ENCODE assay signal across 29 mouse cellular contexts in the genomic region with DNA sequence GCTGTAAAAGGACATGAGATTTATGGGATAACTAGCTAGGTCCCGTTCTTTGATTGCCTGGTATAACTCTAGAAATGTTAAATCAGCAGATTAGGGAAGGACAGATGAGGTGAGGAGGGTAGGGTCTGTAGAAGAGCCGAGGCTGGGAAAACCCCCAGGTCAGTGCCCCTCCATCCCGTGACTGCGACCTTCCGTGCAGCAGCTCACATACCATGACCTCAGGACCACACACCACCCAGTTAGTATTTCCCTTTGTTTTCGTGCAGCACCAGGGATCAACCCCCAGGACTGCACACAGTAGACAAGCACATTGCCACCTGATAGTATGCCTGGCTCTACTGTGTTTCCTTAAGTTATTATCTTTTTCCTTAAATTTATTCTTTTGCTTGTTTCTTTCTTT. TPM values are rescaled to one million over a fixed set of nuclear protein-coding genes. Genes with fewer than 3 reads are reported as not detected.
DNase-seq lines count a peak whose midpoint lies in the region; ATAC-seq lines count a peak whose summit lies in the region.
"Had no signal": no experiment of that assay in that cellular context is flagged by ENCODE, and none has a peak within 500 bp of the region (broad histone marks: within the 10 kb centered on the region; RNA-seq: fewer than 3 reads in every experiment).

No protein-coding gene starts in this region.

- peak; percentile 89 for DNase-seq in heart, adult 11 months
- DNase-seq in heart, postnatal 25 days (ENCODE audit: low spot score) = no peak
- no peak for DNase-seq in kidney, postnatal 10 days
- DNase-seq: adrenal gland, adult 2 months; adrenal gland, postnatal 14 days; cerebellum, adult 18-20 months; cerebellum, adult 9-10 months; cerebellum, postnatal 14 days; embryo, embryonic 11 days; gastrocnemius, postnatal 10 days; gastrocnemius, postnatal 36 days; heart, postnatal 14 days had no signal

- H3K9ac ChIP-seq in kidney, embryonic 15.5 days = no peak overlapping the region
- H3K9ac ChIP-seq in neural tube, embryonic 14.5 days (replicated peaks; ENCODE audit: low read depth, low read length) = no peak overlapping the region
- H3K9ac ChIP-seq in neural tube, embryonic 15.5 days (replicated peaks) = no peak overlapping the region
- H3K9ac ChIP-seq in forebrain, embryonic 12.5 days = no peak overlapping the region
- H3K9ac ChIP-seq: embryonic facial prominence, embryonic 13.5 days; forebrain, embryonic 13.5 days; heart, embryonic 13.5 days; hindbrain, embryonic 12.5 days; hindbrain, embryonic 15.5 days had no signal

- 0 out of 2 replicates have a peak, but pooled peaks have one; percentile 43 for ATAC-seq in kidney, embryonic 15.5 days (replicated peaks; ENCODE audit: low FRiP score)
- peak; percentile 56 for ATAC-seq in neural tube, embryonic 14.5 days (ENCODE audit: low read depth)
- no peak for ATAC-seq in neural tube, embryonic 15.5 days (ENCODE audit: low FRiP score)
- no peak for ATAC-seq in forebrain, embryonic 12.5 days (ENCODE audit: low FRiP score)
- ATAC-seq: CD4-positive, CD25-positive, alpha-beta regulatory T cell, adult 4 months; forebrain, embryonic 13.5 days; forebrain, embryonic 16.5 days had no signal

- intact Hi-C loops in heart, postnatal 25 days (cut with DNase I) = no loop called here

- 18% methylated on average over 6 of the region's 6 CpGs for WGBS in kidney, embryonic 15.5 days
- WGBS in neural tube, embryonic 14.5 days = 41% methylated on average over 6 of the region's 6 CpGs
- WGBS in neural tube, embryonic 15.5 days = 54% methylated on average over 6 of the region's 6 CpGs
- WGBS in forebrain, embryonic 12.5 days = 64% methylated on average over 6 of the region's 6 CpGs

- H3K36me3 ChIP-seq in kidney, embryonic 15.5 days = no peaks in the 10 kb centered on the region
- H3K36me3 ChIP-seq in neural tube, embryonic 14.5 days (ENCODE audit: control insufficient read depth, insufficient read depth, low read length) = no peaks in the 10 kb centered on the region
- peaks cover 7% of the 10 kb centered on the region; the same call in 1 of the 2 replicates for H3K36me3 ChIP-seq in neural tube, embryonic 15.5 days
- peaks cover 4% of the 10 kb centered on the region; the same call in 1 of the 2 replicates for H3K36me3 ChIP-seq in forebrain, embryonic 12.5 days (replicated peaks)
- H3K36me3 ChIP-seq: embryonic facial prominence, embryonic 10.5 days; embryonic facial prominence, embryonic 13.5 days; heart, embryonic 13.5 days; hindbrain, embryonic 12.5 days; hindbrain, embryonic 15.5 days had no signal

- 0 out of 2 replicates have a peak, but pooled peaks cover 6% of the 10 kb centered on the region for H3K4me1 ChIP-seq in kidney, embryonic 15.5 days
- H3K4me1 ChIP-seq in neural tube, embryonic 14.5 days (ENCODE audit: control insufficient read depth, insufficient read depth, low read length) = no peaks in the 10 kb centered on the region
- no peaks in the 10 kb centered on the region for H3K4me1 ChIP-seq in neural tube, embryonic 15.5 days
- H3K4me1 ChIP-seq in forebrain, embryonic 12.5 days = no peaks in the 10 kb centered on the region
- H3K4me1 ChIP-seq: embryonic facial prominence, embryonic 13.5 days; forebrain, embryonic 13.5 days; hindbrain, embryonic 12.5 days; hindbrain, embryonic 15.5 days had no signal

- no peaks in the 10 kb centered on the region for H3K27me3 ChIP-seq in kidney, embryonic 15.5 days
- H3K27me3 ChIP-seq in neural tube, embryonic 14.5 days (ENCODE audit: control insufficient read depth, insufficient read depth, low read length) = no peaks in the 10 kb centered on the region
- H3K27me3 ChIP-seq in neural tube, embryonic 15.5 days (replicated peaks) = no peaks in the 10 kb centered on the region
- no peaks in the 10 kb centered on the region for H3K27me3 ChIP-seq in forebrain, embryonic 12.5 days
- H3K27me3 ChIP-seq: embryonic facial prominence, embryonic 13.5 days; forebrain, embryonic 13.5 days; heart, embryonic 13.5 days; hindbrain, embryonic 12.5 days; hindbrain, embryonic 15.5 days had no signal

- no peak overlapping the region for H3K27ac ChIP-seq in kidney, embryonic 15.5 days
- H3K27ac ChIP-seq in neural tube, embryonic 14.5 days (ENCODE audit: low read depth, low read length) = no peak overlapping the region
- no peak overlapping the region for H3K27ac ChIP-seq in neural tube, embryonic 15.5 days (replicated peaks)
- H3K27ac ChIP-seq in forebrain, embryonic 12.5 days = no peak overlapping the region
- H3K27ac ChIP-seq: embryonic facial prominence, embryonic 10.5 days; embryonic facial prominence, embryonic 13.5 days; forebrain, embryonic 13.5 days; heart, embryonic 13.5 days; hindbrain, embryonic 12.5 days; hindbrain, embryonic 15.5 days had no signal

- H3K4me3 ChIP-seq in kidney, embryonic 15.5 days (replicated peaks) = no peak overlapping the region
- H3K4me3 ChIP-seq in neural tube, embryonic 14.5 days (ENCODE audit: low read depth, low read length) = no peak overlapping the region
- H3K4me3 ChIP-seq in neural tube, embryonic 15.5 days (replicated peaks) = no peak overlapping the region
- no peak overlapping the region for H3K4me3 ChIP-seq in forebrain, embryonic 12.5 days (replicated peaks)
- H3K4me3 ChIP-seq: embryonic facial prominence, embryonic 10.5 days; embryonic facial prominence, embryonic 13.5 days; erythroblast, embryonic 14.5 days; forebrain, embryonic 13.5 days; heart, embryonic 13.5 days; hindbrain, embryonic 12.5 days; hindbrain, embryonic 15.5 days had no signal

- no peaks in the 10 kb centered on the region for H3K9me3 ChIP-seq in kidney, embryonic 15.5 days (replicated peaks)
- H3K9me3 ChIP-seq in neural tube, embryonic 14.5 days (ENCODE audit: control insufficient read depth, low read length) = no peaks in the 10 kb centered on the region
- H3K9me3 ChIP-seq in neural tube, embryonic 15.5 days (replicated peaks) = no peaks in the 10 kb centered on the region
- H3K9me3 ChIP-seq in forebrain, embryonic 12.5 days = no peaks in the 10 kb centered on the region
- H3K9me3 ChIP-seq: embryonic facial prominence, embryonic 10.5 days; embryonic facial prominence, embryonic 13.5 days; forebrain, embryonic 13.5 days; heart, embryonic 13.5 days; hindbrain, embryonic 12.5 days; hindbrain, embryonic 15.5 days had no signal

- H3K4me2 ChIP-seq in kidney, embryonic 15.5 days = no peak overlapping the region
- no peak overlapping the region for H3K4me2 ChIP-seq in neural tube, embryonic 14.5 days (ENCODE audit: low read depth, low read length)
- no peak overlapping the region for H3K4me2 ChIP-seq in neural tube, embryonic 15.5 days
- H3K4me2 ChIP-seq in forebrain, embryonic 12.5 days = no peak overlapping the region
- H3K4me2 ChIP-seq: embryonic facial prominence, embryonic 13.5 days; forebrain, embryonic 13.5 days; heart, embryonic 13.5 days; hindbrain, embryonic 12.5 days; hindbrain, embryonic 15.5 days had no signal

RNA-seq across cellular contexts. Expression of a gene that starts 21.8 kb away (rescaled TPM):
- 1 to 10 TPM; 7.3 to 8.1 TPM for total RNA-seq in heart, postnatal 25 days (2021)
- 24.7 and 26.6 TPM in 2 replicates for polyA plus RNA-seq in kidney, embryonic 15.5 days (2015; fragmentation: Nextera tagmentation; extraction: Ambion mirVana)
- 32.4 and 35.3 TPM in 2 replicates for polyA plus RNA-seq in neural tube, embryonic 14.5 days (2014; fragmentation: Nextera tagmentation; extraction: Ambion mirVana)
- 39.4 and 40.1 TPM in 2 replicates for polyA plus RNA-seq in neural tube, embryonic 15.5 days (2015; fragmentation: Nextera tagmentation; extraction: Ambion mirVana)
- 18.8 and 21.4 TPM in 2 replicates for polyA plus RNA-seq in forebrain, embryonic 12.5 days (2016; fragmentation: Nextera tagmentation; extraction: Ambion mirVana)
- total RNA-seq: MEL had no signal
- polyA plus RNA-seq: erythroblast, embryonic 14.5 days had no signal

RNA-seq across cellular contexts. Expression of a gene that starts 30.1 kb away (rescaled TPM):
- total RNA-seq in heart, postnatal 25 days (2021) = under 1 TPM in 1 of 2 experiments, not detected in 1; 0.06 TPM
- 0.29 and 0.30 TPM in 2 replicates for polyA plus RNA-seq in kidney, embryonic 15.5 days (2015; fragmentation: Nextera tagmentation; extraction: Ambion mirVana)
- polyA plus RNA-seq in neural tube, embryonic 14.5 days (2014; fragmentation: Nextera tagmentation; extraction: Ambion mirVana) = 0.06 and 0.11 TPM in 2 replicates
- 0.08 and 1.6 TPM in 2 replicates for polyA plus RNA-seq in neural tube, embryonic 15.5 days (2015; fragmentation: Nextera tagmentation; extraction: Ambion mirVana)
- polyA plus RNA-seq in forebrain, embryonic 12.5 days (2016; fragmentation: Nextera tagmentation; extraction: Ambion mirVana) = not detected in 2 replicates
- total RNA-seq: gastrocnemius, adult 18-20 months; gastrocnemius, postnatal 36 days; hematopoietic stem cell, adult 5-6 weeks; MEL had no signal
- polyA plus RNA-seq: C2C12; erythroblast, embryonic 14.5 days; hindbrain, embryonic 12.5 days had no signal

RNA-seq across cellular contexts. Expression of a gene that starts 55.7 kb away (rescaled TPM):
- total RNA-seq in heart, postnatal 25 days (2021) = 10 to 100 TPM; 19.0 to 23.8 TPM
- 53.0 and 55.5 TPM in 2 replicates for polyA plus RNA-seq in kidney, embryonic 15.5 days (2015; fragmentation: Nextera tagmentation; extraction: Ambion mirVana)
- 54.0 and 55.3 TPM in 2 replicates for polyA plus RNA-seq in neural tube, embryonic 14.5 days (2014; fragmentation: Nextera tagmentation; extraction: Ambion mirVana)
- 43.1 and 57.9 TPM in 2 replicates for polyA plus RNA-seq in neural tube, embryonic 15.5 days (2015; fragmentation: Nextera tagmentation; extraction: Ambion mirVana)
- 53.3 and 53.6 TPM in 2 replicates for polyA plus RNA-seq in forebrain, embryonic 12.5 days (2016; fragmentation: Nextera tagmentation; extraction: Ambion mirVana)

Comparison
In these comparisons a context has a peak if more than half of its experiments do, and no peak if none do; other contexts are left out.
1. ATAC-seq: peak in kidney, embryonic 15.5 days (single experiment) and neural tube, embryonic 14.5 days (single experiment); none in neural tube, embryonic 15.5 days (single experiment) and forebrain, embryonic 12.5 days (single experiment).